Mouse (Mus musculus): ENCODE data around the gene Grip2. TPM values are rescaled to one million over a fixed set of nuclear protein-coding genes. Genes with fewer than 3 reads are reported as not detected.

Grip2 gene
- 3.1 and 3.6 TPM in 2 replicates for polyA plus RNA-seq (2014; fragmentation: Nextera tagmentation; extraction: Ambion mirVana)

GRCm38 (mm10) chr6:91827016-91827570 is at the start of gene Grip2:
Gene Grip2 (minus strand): TSS chr6:91827250.
- Histone ChIP-seq H3K4me1 (ENCODE audit: control insufficient read depth, insufficient read depth, low read length) (no peaks in the 10 kb centered on the region), H3K9ac (ENCODE audit: low read depth, low read length) (no peak within 1 kb of the TSS), H3K4me3 (ENCODE audit: low read depth, low read length) (no peak within 1 kb of the TSS), H3K36me3 (ENCODE audit: control insufficient read depth, insufficient read depth, low read length) (no peaks in the 10 kb centered on the region), H3K27ac (replicated peaks; ENCODE audit: low read depth, low read length) (no peak within 1 kb of the TSS), H3K4me2 (ENCODE audit: low read depth, low read length) (no peak within 1 kb of the TSS), H3K9me3 (ENCODE audit: control insufficient read depth, low read length) (no peaks in the 10 kb centered on the region), H3K27me3 (replicated peaks; ENCODE audit: control insufficient read depth, insufficient read depth, low read length) (no peaks in the 10 kb centered on the region)
- DNase-seq (ENCODE audit: low spot score): no peak
- WGBS: 68% methylated on average over 6 of the region's 11 CpGs
- ATAC-seq (ENCODE audit: low read depth): no peak

GRCm38 (mm10) chr6:91872781-91873180 is 45.7 kb upstream of the Grip2 start:
- H3K9me3 ChIP-seq (ENCODE audit: control insufficient read depth, low read length): no peaks in the 10 kb centered on the region
- no peak for DNase-seq (ENCODE audit: low spot score)
- no peak for ATAC-seq (ENCODE audit: low read depth)
- WGBS: 62% methylated on average over 2 of the region's 2 CpGs
- no peak overlapping the region for H3K9ac ChIP-seq (ENCODE audit: low read depth, low read length)
- H3K4me1 ChIP-seq (ENCODE audit: control insufficient read depth, insufficient read depth, low read length): no peaks in the 10 kb centered on the region
- H3K36me3 ChIP-seq (ENCODE audit: control insufficient read depth, insufficient read depth, low read length): no peaks in the 10 kb centered on the region
- H3K4me2 ChIP-seq (ENCODE audit: low read depth, low read length): no peak overlapping the region
- no peaks in the 10 kb centered on the region for H3K27me3 ChIP-seq (replicated peaks; ENCODE audit: control insufficient read depth, insufficient read depth, low read length)
- H3K4me3 ChIP-seq (ENCODE audit: low read depth, low read length): no peak overlapping the region
- no peak overlapping the region for H3K27ac ChIP-seq (replicated peaks; ENCODE audit: low read depth, low read length)

GRCm38 (mm10) chr6:91868091-91868490 is 41.0 kb upstream of the Grip2 start:
- no peak for ATAC-seq (ENCODE audit: low read depth)
- WGBS: 84% methylated on average over 5 of the region's 5 CpGs
- H3K9ac ChIP-seq (ENCODE audit: low read depth, low read length): no peak overlapping the region
- H3K4me1 ChIP-seq (ENCODE audit: control insufficient read depth, insufficient read depth, low read length): no peaks in the 10 kb centered on the region
- H3K27me3 ChIP-seq (replicated peaks; ENCODE audit: control insufficient read depth, insufficient read depth, low read length): no peaks in the 10 kb centered on the region
- H3K9me3 ChIP-seq (ENCODE audit: control insufficient read depth, low read length): no peaks in the 10 kb centered on the region
- DNase-seq (ENCODE audit: low spot score): no peak
- H3K36me3 ChIP-seq (ENCODE audit: control insufficient read depth, insufficient read depth, low read length): no peaks in the 10 kb centered on the region
- H3K4me2 ChIP-seq (ENCODE audit: low read depth, low read length): no peak overlapping the region
- no peak overlapping the region for H3K27ac ChIP-seq (replicated peaks; ENCODE audit: low read depth, low read length)
- H3K4me3 ChIP-seq (ENCODE audit: low read depth, low read length): no peak overlapping the region

GRCm38 (mm10) chr6:91865601-91866000 is 38.6 kb upstream of the Grip2 start:
- Histone ChIP-seq H3K4me1 (ENCODE audit: control insufficient read depth, insufficient read depth, low read length) (no peaks in the 10 kb centered on the region), H3K27me3 (replicated peaks; ENCODE audit: control insufficient read depth, insufficient read depth, low read length) (no peaks in the 10 kb centered on the region), H3K4me2 (ENCODE audit: low read depth, low read length) (no peak overlapping the region), H3K27ac (replicated peaks; ENCODE audit: low read depth, low read length) (no peak overlapping the region), H3K9ac (ENCODE audit: low read depth, low read length) (no peak overlapping the region), H3K4me3 (ENCODE audit: low read depth, low read length) (no peak overlapping the region), H3K9me3 (ENCODE audit: control insufficient read depth, low read length) (0 out of 2 replicates have a peak, but pooled peaks cover 6% of the 10 kb centered on the region), H3K36me3 (ENCODE audit: control insufficient read depth, insufficient read depth, low read length) (no peaks in the 10 kb centered on the region)
- 88% methylated on average over 11 of the region's 11 CpGs for WGBS
- DNase-seq (ENCODE audit: low spot score): no peak
- no peak for ATAC-seq (ENCODE audit: low read depth)

- no peak for ATAC-seq (ENCODE audit: low read depth)
- H3K4me3 ChIP-seq (ENCODE audit: low read depth, low read length): no peak overlapping the region
- H3K4me2 ChIP-seq (ENCODE audit: low read depth, low read length): no peak overlapping the region
- no peaks in the 10 kb centered on the region for H3K36me3 ChIP-seq (ENCODE audit: control insufficient read depth, insufficient read depth, low read length)
- H3K9ac ChIP-seq (ENCODE audit: low read depth, low read length): no peak overlapping the region
- 70% methylated on average over 5 of the region's 5 CpGs for WGBS
- DNase-seq (ENCODE audit: low spot score): no peak
- no peaks in the 10 kb centered on the region for H3K4me1 ChIP-seq (ENCODE audit: control insufficient read depth, insufficient read depth, low read length)
- H3K27ac ChIP-seq (replicated peaks; ENCODE audit: low read depth, low read length): no peak overlapping the region
- H3K27me3 ChIP-seq (replicated peaks; ENCODE audit: control insufficient read depth, insufficient read depth, low read length): no peaks in the 10 kb centered on the region
- H3K9me3 ChIP-seq (ENCODE audit: control insufficient read depth, low read length): 0 out of 2 replicates have a peak, but pooled peaks cover 7% of the 10 kb centered on the region
Observed at GRCm38 (mm10) chr6:91864595-91864994, 37.5 kb upstream of the Grip2 start.

- ATAC-seq (ENCODE audit: low read depth) (no peak), DNase-seq (ENCODE audit: low spot score) (no peak)
- Histone ChIP-seq H3K9me3 (ENCODE audit: control insufficient read depth, low read length) (0 out of 2 replicates have a peak, but pooled peaks cover 7% of the 10 kb centered on the region), H3K4me1 (ENCODE audit: control insufficient read depth, insufficient read depth, low read length) (no peaks in the 10 kb centered on the region), H3K36me3 (ENCODE audit: control insufficient read depth, insufficient read depth, low read length) (no peaks in the 10 kb centered on the region), H3K4me2 (ENCODE audit: low read depth, low read length) (no peak overlapping the region), H3K27ac (replicated peaks; ENCODE audit: low read depth, low read length) (no peak overlapping the region), H3K4me3 (ENCODE audit: low read depth, low read length) (no peak overlapping the region), H3K27me3 (replicated peaks; ENCODE audit: control insufficient read depth, insufficient read depth, low read length) (no peaks in the 10 kb centered on the region), H3K9ac (ENCODE audit: low read depth, low read length) (no peak overlapping the region)
Observed at GRCm38 (mm10) chr6:91862848-91863247, 35.8 kb upstream of the Grip2 start.

- Histone ChIP-seq H3K4me2 (ENCODE audit: low read depth, low read length) (no peak overlapping the region), H3K27me3 (replicated peaks; ENCODE audit: control insufficient read depth, insufficient read depth, low read length) (no peaks in the 10 kb centered on the region), H3K36me3 (ENCODE audit: control insufficient read depth, insufficient read depth, low read length) (no peaks in the 10 kb centered on the region), H3K9me3 (ENCODE audit: control insufficient read depth, low read length) (0 out of 2 replicates have a peak, but pooled peaks cover 7% of the 10 kb centered on the region), H3K9ac (ENCODE audit: low read depth, low read length) (no peak overlapping the region), H3K4me1 (ENCODE audit: control insufficient read depth, insufficient read depth, low read length) (no peaks in the 10 kb centered on the region), H3K4me3 (ENCODE audit: low read depth, low read length) (no peak overlapping the region), H3K27ac (replicated peaks; ENCODE audit: low read depth, low read length) (no peak overlapping the region)
- WGBS: 74% methylated on average over 5 of the region's 5 CpGs
- no peak for ATAC-seq (ENCODE audit: low read depth)
- no peak for DNase-seq (ENCODE audit: low spot score)
Observed at GRCm38 (mm10) chr6:91858339-91858738, 31.3 kb upstream of the Grip2 start.

GRCm38 (mm10) chr6:91852550-91852949 is 25.5 kb upstream of the Grip2 start:
- H3K4me1 ChIP-seq (ENCODE audit: control insufficient read depth, insufficient read depth, low read length): no peaks in the 10 kb centered on the region
- no peaks in the 10 kb centered on the region for H3K27me3 ChIP-seq (replicated peaks; ENCODE audit: control insufficient read depth, insufficient read depth, low read length)
- H3K9me3 ChIP-seq (ENCODE audit: control insufficient read depth, low read length): no peaks in the 10 kb centered on the region
- H3K36me3 ChIP-seq (ENCODE audit: control insufficient read depth, insufficient read depth, low read length): no peaks in the 10 kb centered on the region
- 0 out of 2 replicates have a peak, but pooled peaks have one; percentile 53 for ATAC-seq (ENCODE audit: low read depth)
- H3K9ac ChIP-seq (ENCODE audit: low read depth, low read length): no peak overlapping the region
- no peak overlapping the region for H3K4me2 ChIP-seq (ENCODE audit: low read depth, low read length)
- DNase-seq (ENCODE audit: low spot score): peak; percentile 56
- no peak overlapping the region for H3K27ac ChIP-seq (replicated peaks; ENCODE audit: low read depth, low read length)
- no peak overlapping the region for H3K4me3 ChIP-seq (ENCODE audit: low read depth, low read length)
- 9% methylated on average over 2 of the region's 2 CpGs for WGBS

- Histone ChIP-seq H3K4me2 (ENCODE audit: low read depth, low read length) (peak overlapping the region; percentile 90), H3K27me3 (replicated peaks; ENCODE audit: control insufficient read depth, insufficient read depth, low read length) (peaks cover 73% of the 10 kb centered on the region), H3K27ac (replicated peaks; ENCODE audit: low read depth, low read length) (no peak overlapping the region), H3K4me1 (ENCODE audit: control insufficient read depth, insufficient read depth, low read length) (0 out of 2 replicates have a peak, but pooled peaks cover 3% of the 10 kb centered on the region), H3K4me3 (ENCODE audit: low read depth, low read length) (peak overlapping the region; percentile 50), H3K36me3 (ENCODE audit: control insufficient read depth, insufficient read depth, low read length) (no peaks in the 10 kb centered on the region), H3K9me3 (ENCODE audit: control insufficient read depth, low read length) (no peaks in the 10 kb centered on the region), H3K9ac (ENCODE audit: low read depth, low read length) (0 out of 2 replicates have a peak overlapping the region, but pooled peaks have one; percentile 34)
- DNase-seq (ENCODE audit: low spot score): no peak
- 9% methylated on average over 27 of the region's 69 CpGs for WGBS
- no peak for ATAC-seq (ENCODE audit: low read depth)
Observed at GRCm38 (mm10) chr6:91843628-91844153, 16.6 kb upstream of the Grip2 start.
